Mouse (Mus musculus): ENCODE data around the gene Adora2a.

DNA sequence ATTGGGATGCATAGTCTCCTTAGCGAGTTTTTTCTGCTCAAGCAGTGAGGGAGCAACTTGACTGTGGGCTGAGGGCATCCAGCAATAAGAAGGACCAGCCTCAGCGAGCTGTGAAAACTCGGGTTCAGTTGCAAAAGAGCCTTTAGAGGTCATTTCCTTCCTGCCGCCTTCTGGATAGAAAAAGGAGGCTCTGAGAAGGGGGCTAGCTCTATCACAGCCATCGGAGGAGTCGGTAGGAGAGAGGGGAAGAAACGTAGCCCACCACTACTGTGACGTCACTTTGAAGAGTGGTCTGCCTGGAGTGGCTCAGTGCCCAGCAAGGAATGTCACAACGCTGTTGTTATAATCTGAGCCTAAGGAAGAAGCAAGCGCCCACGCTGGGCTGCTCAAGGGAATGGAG is 10.4 kb downstream of the Adora2a start:
- TF ChIP-seq GATA1 (IDR thresholded peaks at IDR 0.05; ENCODE audit: borderline replicate concordance, low read length) (no peak), FLI1 (IDR thresholded peaks at IDR 0.05; ENCODE audit: low read length) (no peak)
